Mouse (Mus musculus) liver, embryonic 13.5 days (tissue): Measurements from ENCODE around the gene Etfa. TPM values are rescaled to one million over a fixed set of nuclear protein-coding genes. Genes with fewer than 3 reads are reported as not detected.

ENCODE experiments used
- ATAC-seq: fragments of 200-750 bp; cut with Nextera tagmentation; 2 replicates; pipeline ENCODE4 v1.8.0; 2017; ENCODE audit warnings: low read depth, mild to moderate bottlenecking, moderate number of reproducible peaks, moderate library complexity
- DNase-seq: peaks from one replicate; pipeline ENCODE4 v3.0.0; 2022
- H3K27ac ChIP-seq: fragments of 300-500 bp; sonication (generic); 2 replicates; pipeline ENCODE4 v1.5.1; 2015; ENCODE audit warnings: moderate library complexity, mild to moderate bottlenecking, inconsistent platforms
- H3K27me3 ChIP-seq: fragments of 300-500 bp; sonication (generic); 2 replicates; pipeline ENCODE4 v1.6.1; 2015; ENCODE audit warnings: mild to moderate bottlenecking, inconsistent platforms
- H3K36me3 ChIP-seq: fragments of 300-500 bp; sonication (generic); 2 replicates; pipeline ENCODE4 v1.6.1; 2015; ENCODE audit warnings: mild to moderate bottlenecking, inconsistent platforms
- H3K4me1 ChIP-seq: fragments of 300-500 bp; sonication (generic); replicated peaks from 2 replicates; pipeline ENCODE4 v1.6.1; 2015; ENCODE audit warnings: inconsistent platforms
- H3K4me2 ChIP-seq: fragments of 300-500 bp; sonication (generic); 2 replicates; pipeline ENCODE4 v1.6.1; 2015; ENCODE audit warnings: inconsistent platforms, mild to moderate bottlenecking, moderate library complexity
- H3K4me3 ChIP-seq: fragments of 300-500 bp; sonication (generic); replicated peaks from 2 replicates; pipeline ENCODE4 v1.5.1; 2015; ENCODE audit warnings: mild to moderate bottlenecking, inconsistent platforms
- H3K9ac ChIP-seq: fragments of 300-500 bp; sonication (generic); 2 replicates; pipeline ENCODE4 v1.6.1; 2015; ENCODE audit warnings: mild to moderate bottlenecking, inconsistent platforms
- H3K9me3 ChIP-seq: fragments of 300-500 bp; sonication (generic); replicated peaks from 2 replicates; pipeline ENCODE4 v1.6.1; 2016; ENCODE audit warnings: inconsistent platforms
- WGBS: fragments of 180-500 bp; shearing (Covaris S2); methylation state at CpG from one replicate; pipeline ENCODE4 v1.1.7; 2015; ENCODE audit not compliant: insufficient replicate concordance; 5-methylcytosine and 5-hydroxymethylcytosine counted together
- polyA plus RNA-seq: library from polyadenylated mRNA; unstranded; fragments of >200 nt; fragmentation: Nextera tagmentation; extraction: Ambion mirVana; gene quantifications from 2 replicates; pipeline ENCODE4 v1.2.1, GENCODE M21; 2015

The Etfa gene
- polyA plus RNA-seq, 1 experiment from 2014 or later, result 173 TPM

- H3K9ac ChIP-seq, result no peak overlapping the region
- 3% methylated on average over 59 of the region's 59 CpGs for WGBS
- H3K9me3 ChIP-seq, result peaks cover 6% of the 10 kb centered on the region; the same call in 1 of the 2 replicates
- H3K4me1 ChIP-seq, result peaks cover 43% of the 10 kb centered on the region
- no peak overlapping the region for H3K27ac ChIP-seq
- H3K36me3 ChIP-seq, result no peaks in the 10 kb centered on the region
- no peak for ATAC-seq
- peak overlapping the region; percentile 63 for H3K4me2 ChIP-seq
- DNase-seq, result no peak
- peak overlapping the region; percentile 51 for H3K4me3 ChIP-seq
- H3K27me3 ChIP-seq, result peaks cover 100% of the 10 kb centered on the region
Measured at GRCm38 (mm10) chr9:55542366-55543325, 30.6 kb upstream of the Etfa start.

DNA sequence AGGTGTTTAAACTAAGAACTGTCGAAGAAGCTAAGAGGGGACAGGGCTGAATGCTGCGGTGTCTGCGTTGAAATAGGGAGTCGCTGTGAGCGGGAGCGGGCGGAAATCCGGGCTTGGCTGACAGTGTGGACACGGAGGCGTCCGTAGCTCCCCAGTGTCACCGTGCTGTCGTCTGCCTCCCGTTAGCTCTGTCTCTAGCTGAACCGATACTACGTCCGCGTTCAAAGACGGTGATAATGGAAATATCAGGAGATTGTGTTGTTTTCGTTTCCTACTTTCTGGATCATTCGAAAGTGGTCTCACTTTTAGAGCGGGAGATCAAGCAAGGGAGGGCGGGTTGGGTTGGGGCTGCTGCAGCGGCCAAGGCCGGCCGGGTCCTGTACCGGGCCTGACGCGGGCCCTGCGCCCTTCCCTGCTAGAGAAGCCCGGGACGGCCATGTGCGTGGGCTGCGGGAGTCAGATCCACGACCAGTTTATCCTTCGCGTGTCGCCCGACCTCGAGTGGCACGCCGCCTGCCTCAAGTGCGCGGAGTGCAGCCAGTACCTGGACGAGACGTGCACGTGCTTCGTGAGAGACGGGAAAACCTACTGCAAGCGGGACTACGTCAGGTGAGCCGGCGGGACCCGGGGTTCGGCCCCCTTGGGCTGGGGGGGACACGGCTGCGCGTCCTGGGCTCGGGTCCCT, 29.8 kb upstream of the Etfa start:
- Histone ChIP-seq H3K4me3 (peak overlapping the region; percentile 51), H3K27ac (no peak overlapping the region), H3K27me3 (peaks cover 100% of the 10 kb centered on the region), H3K9me3 (peaks cover 6% of the 10 kb centered on the region; the same call in 1 of the 2 replicates), H3K4me1 (peaks cover 43% of the 10 kb centered on the region), H3K9ac (no peak overlapping the region), H3K36me3 (no peaks in the 10 kb centered on the region), H3K4me2 (peak overlapping the region; percentile 63)
- ATAC-seq (no peak), DNase-seq (no peak)
- under 1% methylated on average over 59 of the region's 59 CpGs for WGBS

DNA sequence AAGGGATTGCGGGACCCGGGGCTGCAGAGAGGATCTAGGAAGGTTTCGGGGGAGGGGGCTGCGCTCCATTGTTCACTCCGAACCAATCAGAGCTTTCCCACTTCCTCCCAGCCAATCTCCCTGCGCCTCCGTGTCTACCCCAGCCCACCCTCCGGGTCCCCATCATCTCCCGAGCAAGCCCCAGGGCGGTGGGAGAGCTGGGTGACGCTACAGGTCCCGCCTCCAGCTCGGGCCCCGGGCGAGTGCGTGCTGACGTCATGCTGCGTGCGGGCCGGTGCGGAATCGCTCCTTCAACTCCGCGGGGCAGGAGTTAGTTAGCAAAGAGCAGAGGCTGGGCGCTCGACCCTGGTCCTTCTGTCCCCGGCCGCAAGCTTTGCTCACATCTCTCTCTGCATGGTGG, 28.8 kb upstream of the Etfa start:
- WGBS, result 2% methylated on average over 28 of the region's 28 CpGs
- ATAC-seq (peak; percentile 51; the same call in 1 of the 2 replicates), DNase-seq (peak; percentile 36)
- peak overlapping the region; percentile 63 for H3K4me2 ChIP-seq
- H3K9me3 ChIP-seq, result no peaks in the 10 kb centered on the region; the same call in 1 of the 2 replicates
- no peak overlapping the region for H3K27ac ChIP-seq
- no peaks in the 10 kb centered on the region for H3K36me3 ChIP-seq
- peaks cover 35% of the 10 kb centered on the region for H3K4me1 ChIP-seq
- H3K4me3 ChIP-seq, result peak overlapping the region; percentile 51
- peaks cover 99% of the 10 kb centered on the region for H3K27me3 ChIP-seq
- H3K9ac ChIP-seq, result no peak overlapping the region

GRCm38 (mm10) chr9:55540391-55540770, 28.3 kb upstream of the Etfa start:
- H3K4me1 ChIP-seq, result peaks cover 31% of the 10 kb centered on the region
- H3K9ac ChIP-seq, result no peak overlapping the region
- ATAC-seq (no peak), DNase-seq (no peak)
- no peaks in the 10 kb centered on the region for H3K9me3 ChIP-seq
- H3K4me3 ChIP-seq, result peak overlapping the region; percentile 51
- no peaks in the 10 kb centered on the region for H3K36me3 ChIP-seq
- peak overlapping the region; percentile 63 for H3K4me2 ChIP-seq
- 2% methylated on average over 12 of the region's 12 CpGs for WGBS
- H3K27me3 ChIP-seq, result peaks cover 94% of the 10 kb centered on the region
- H3K27ac ChIP-seq, result no peak overlapping the region

- H3K27ac ChIP-seq, result no peak overlapping the region
- peaks cover 88% of the 10 kb centered on the region for H3K27me3 ChIP-seq
- peak overlapping the region; percentile 63; the same call in 1 of the 2 replicates for H3K4me2 ChIP-seq
- DNase-seq (no peak), ATAC-seq (no peak)
- 2% methylated on average over 31 of the region's 31 CpGs for WGBS
- no peak overlapping the region for H3K4me3 ChIP-seq
- no peak overlapping the region for H3K9ac ChIP-seq
- no peaks in the 10 kb centered on the region for H3K9me3 ChIP-seq
- no peaks in the 10 kb centered on the region for H3K36me3 ChIP-seq
- peaks cover 29% of the 10 kb centered on the region for H3K4me1 ChIP-seq
Measured at GRCm38 (mm10) chr9:55539661-55540390, 27.8 kb upstream of the Etfa start.

DNA sequence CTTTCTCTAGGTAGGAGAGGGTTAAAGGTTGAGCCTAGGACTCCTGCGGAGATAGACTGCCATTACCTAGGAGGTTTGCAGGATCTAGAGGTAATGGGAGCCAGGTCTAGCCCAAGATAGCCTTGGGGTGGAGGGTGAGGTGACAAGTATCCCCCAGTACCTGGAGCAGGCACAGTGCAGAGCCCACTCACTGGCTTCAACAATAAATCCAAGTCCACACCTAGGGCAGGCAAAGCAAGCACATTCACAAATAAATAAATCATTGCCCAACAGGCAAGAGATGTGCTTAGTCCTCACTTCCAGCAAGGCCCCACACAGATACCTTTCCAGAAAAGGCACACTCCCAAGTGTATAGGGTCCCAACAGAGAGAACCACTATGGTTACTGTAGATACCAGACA, 27.0 kb upstream of the Etfa start:
- DNase-seq (no peak), ATAC-seq (no peak)
- WGBS, result 12% methylated on average over 1 of the region's 1 CpGs
- no peaks in the 10 kb centered on the region for H3K9me3 ChIP-seq
- H3K4me2 ChIP-seq, result no peak overlapping the region
- no peaks in the 10 kb centered on the region for H3K36me3 ChIP-seq
- no peak overlapping the region for H3K9ac ChIP-seq
- H3K27me3 ChIP-seq, result peaks cover 85% of the 10 kb centered on the region
- peaks cover 26% of the 10 kb centered on the region for H3K4me1 ChIP-seq
- no peak overlapping the region for H3K4me3 ChIP-seq
- no peak overlapping the region for H3K27ac ChIP-seq

GRCm38 (mm10) chr9:55538377-55538776, 26.3 kb upstream of the Etfa start, which contains the start of gene Isl2:
TSS of gene Isl2 (plus strand) at chr9:55538672.
- ATAC-seq (no peak), DNase-seq (no peak)
- H3K9me3 ChIP-seq, result no peaks in the 10 kb centered on the region
- 10% methylated on average over 4 of the region's 4 CpGs for WGBS
- no peak within 1 kb of the TSS for H3K27ac ChIP-seq
- 0 out of 2 replicates have a peak within 1 kb of the TSS, but pooled peaks have one; percentile 0 for H3K4me2 ChIP-seq
- H3K36me3 ChIP-seq, result no peaks in the 10 kb centered on the region
- H3K27me3 ChIP-seq, result peaks cover 80% of the 10 kb centered on the region
- H3K4me1 ChIP-seq, result peaks cover 23% of the 10 kb centered on the region
- no peak within 1 kb of the TSS for H3K9ac ChIP-seq
- no peak within 1 kb of the TSS for H3K4me3 ChIP-seq

DNA sequence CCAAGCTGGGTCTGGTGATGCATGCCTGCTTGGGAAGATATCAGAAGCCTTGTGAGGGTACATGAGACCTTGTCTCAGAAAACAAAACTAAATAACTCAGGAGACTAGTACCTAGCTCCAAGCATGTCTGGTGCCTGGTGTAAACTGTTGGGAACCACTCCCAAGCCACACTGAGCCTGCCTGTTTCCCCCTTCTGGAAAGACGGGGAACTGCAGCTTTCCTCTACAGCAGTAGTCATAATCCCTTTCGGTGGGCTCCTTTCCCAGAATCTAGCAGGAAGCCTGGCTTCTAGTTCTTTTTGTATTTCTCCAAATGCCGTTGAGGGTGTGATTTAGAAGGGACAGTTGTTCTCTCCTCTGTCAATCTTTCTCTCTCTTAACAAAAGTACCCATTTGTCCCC, 23.9 kb upstream of the Etfa start:
- Histone ChIP-seq H3K27ac (no peak overlapping the region), H3K9me3 (no peaks in the 10 kb centered on the region), H3K4me1 (peaks cover 7% of the 10 kb centered on the region; the same call in 1 of the 2 replicates), H3K4me2 (no peak overlapping the region), H3K9ac (no peak overlapping the region), H3K27me3 (peaks cover 59% of the 10 kb centered on the region), H3K36me3 (no peaks in the 10 kb centered on the region), H3K4me3 (no peak overlapping the region)
- DNase-seq (no peak), ATAC-seq (no peak)
- 8% methylated on average over 3 of the region's 3 CpGs for WGBS

DNA sequence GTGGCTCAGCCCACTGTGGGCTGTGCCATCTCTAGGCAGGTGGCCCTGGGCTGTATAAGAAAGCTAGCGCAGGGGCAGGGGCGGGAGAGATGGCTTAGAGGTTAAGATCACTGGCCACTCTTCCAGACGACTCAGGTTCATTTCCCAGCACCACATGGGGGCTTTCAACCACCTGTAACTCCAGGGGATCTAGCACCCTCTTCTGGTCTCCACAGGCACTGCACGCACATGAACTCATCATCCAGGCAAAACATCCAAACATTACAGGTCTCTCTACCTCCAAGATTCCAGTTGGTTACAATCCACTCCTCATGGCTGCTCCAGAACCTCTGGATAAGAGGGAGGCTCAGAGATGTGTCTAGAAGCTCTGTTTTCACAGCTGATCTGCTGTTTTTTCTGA, 13.7 kb upstream of the Etfa start:
- Histone ChIP-seq H3K27me3 (peaks cover 3% of the 10 kb centered on the region; the same call in 1 of the 2 replicates), H3K4me1 (no peaks in the 10 kb centered on the region), H3K4me3 (no peak overlapping the region), H3K9me3 (no peaks in the 10 kb centered on the region), H3K27ac (no peak overlapping the region), H3K4me2 (no peak overlapping the region), H3K9ac (no peak overlapping the region), H3K36me3 (no peaks in the 10 kb centered on the region)
- 38% methylated on average over 4 of the region's 4 CpGs for WGBS
- no peak for DNase-seq
- no peak for ATAC-seq

GRCm38 (mm10) chr9:55511521-55511993, 486 bp downstream of the Etfa start:
- H3K4me2 ChIP-seq, result peak overlapping the region; percentile 92
- peaks cover 19% of the 10 kb centered on the region; the same call in 1 of the 2 replicates for H3K27me3 ChIP-seq
- H3K36me3 ChIP-seq, result no peaks in the 10 kb centered on the region
- peak overlapping the region; percentile 95 for H3K9ac ChIP-seq
- peak overlapping the region; percentile 93 for H3K27ac ChIP-seq
- no peak for DNase-seq
- H3K4me1 ChIP-seq, result peaks cover 27% of the 10 kb centered on the region
- peak; percentile 77 for ATAC-seq
- peak overlapping the region; percentile 93 for H3K4me3 ChIP-seq
- under 1% methylated on average over 32 of the region's 32 CpGs for WGBS
- H3K9me3 ChIP-seq, result no peaks in the 10 kb centered on the region
